Mouse (Mus musculus) E14TG2a.4 (cell line): ENCODE data around the gene Nop9.

Source experiments
- CTCF ChIP-seq: conservative IDR thresholded peaks from 2 replicates; pipeline ENCODE4 v1.5.1; 2014; ENCODE audit warnings: low read length
- POU5F1 ChIP-seq: IDR thresholded peaks from 2 replicates; pipeline ENCODE4 v1.6.1; 2014; ENCODE audit warnings: low read length, borderline replicate concordance

GRCm38 (mm10) chr14:55745180-55745860, at the start of gene Nop9, which contains the start of gene Dhrs1:
- no peak for TF ChIP-seq CTCF
- TF ChIP-seq POU5F1: no peak
